Comparison of ENCODE assay signal across 26 mouse cellular contexts in the genomic region with DNA sequence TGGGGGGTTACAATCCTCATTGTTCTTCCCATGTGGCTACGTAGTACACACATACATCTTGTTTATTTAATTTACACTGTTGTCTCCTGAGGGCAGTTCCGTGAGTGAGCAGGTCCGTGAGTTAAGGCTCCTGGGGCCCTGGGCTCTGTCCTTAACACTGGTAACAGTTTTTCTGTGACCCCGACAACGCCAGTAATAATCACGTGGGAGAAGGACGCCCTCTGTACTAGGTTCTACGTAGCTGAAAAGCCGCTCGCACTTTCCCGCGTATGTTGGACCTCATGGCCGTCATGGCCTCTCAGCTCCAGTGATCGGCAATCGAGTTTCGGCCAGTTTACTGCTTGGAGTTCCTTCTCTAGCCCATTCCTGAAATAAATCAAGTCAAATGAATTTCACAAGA. TPM values are rescaled to one million over a fixed set of nuclear protein-coding genes. Genes with fewer than 3 reads are reported as not detected.
DNase-seq lines count a peak whose midpoint lies in the region; ATAC-seq and TF ChIP-seq lines count a peak whose summit lies in the region.
"Had no signal": no experiment of that assay in that cellular context is flagged by ENCODE, and none has a peak within 500 bp of the region (broad histone marks: within the 10 kb centered on the region; RNA-seq: fewer than 3 reads in every experiment).

No protein-coding gene starts in this region.

- H3K4me3 ChIP-seq in testis, adult 2 months (ENCODE audit: control insufficient read depth, low read depth, low read length), result peak overlapping the region; percentile 42
- H3K4me3 ChIP-seq in embryonic facial prominence, embryonic 14.5 days (ENCODE audit: low read depth, low read length), result no peak overlapping the region
- H3K4me3 ChIP-seq: forebrain, embryonic 13.5 days; gastrocnemius, adult 2 months; layer of hippocampus, adult 2 months; limb, embryonic 15.5 days; midbrain, embryonic 15.5 days; neural tube, embryonic 12.5 days had no signal

- H3K36me3 ChIP-seq in testis, adult 2 months (ENCODE audit: control insufficient read depth, insufficient read depth, low read length), result no peaks in the 10 kb centered on the region
- H3K36me3 ChIP-seq in embryonic facial prominence, embryonic 14.5 days (ENCODE audit: control insufficient read depth, insufficient read depth, low read length), result no peaks in the 10 kb centered on the region
- H3K36me3 ChIP-seq: G1E; limb, embryonic 15.5 days; midbrain, embryonic 15.5 days; neural tube, embryonic 12.5 days had no signal

- DNase-seq in embryo, embryonic 11 days, result peak; percentile 20
- DNase-seq in embryo, embryonic 10 days (ENCODE audit: low spot score), result no peak
- DNase-seq in testis, postnatal 10 days (ENCODE audit: low spot score), result no peak
- no peak for DNase-seq in embryonic facial prominence, embryonic 14.5 days (ENCODE audit: low spot score)
- peak; percentile 48 for DNase-seq in testis, postnatal 14 days (ENCODE audit: low spot score)
- no peak for DNase-seq in urinary bladder, postnatal 4 days (ENCODE audit: low spot score in 2 of 2)
- DNase-seq in adrenal gland, postnatal 14 days, result no peak
- DNase-seq: adrenal gland, postnatal 10 days; cerebellum, adult 2 months; cerebellum, postnatal 36 days; gastrocnemius, adult 2 months; heart, postnatal 4 days; kidney, adult 18-20 months; retina, postnatal 1 day; right cerebral cortex, postnatal 25 days; spleen, adult 18-20 months had no signal

- H3K4me1 ChIP-seq in testis, adult 2 months (ENCODE audit: control insufficient read depth, insufficient read depth, low read length), result peaks cover 7% of the 10 kb centered on the region
- H3K4me1 ChIP-seq in embryonic facial prominence, embryonic 14.5 days (ENCODE audit: control insufficient read depth, insufficient read depth, low read length), result no peaks in the 10 kb centered on the region
- H3K4me1 ChIP-seq: forebrain, embryonic 13.5 days; midbrain, embryonic 15.5 days had no signal

- TF ChIP-seq POLR2A in testis, adult 2 months (IDR thresholded peaks at IDR 0.05; ENCODE audit: control insufficient read depth, low read depth, low read length), result no peak

- H3K4me2 ChIP-seq in embryonic facial prominence, embryonic 14.5 days (ENCODE audit: low read depth, low read length), result no peak overlapping the region
- H3K4me2 ChIP-seq: forebrain, embryonic 13.5 days; limb, embryonic 15.5 days; lung, embryonic 14.5 days; midbrain, embryonic 15.5 days; neural tube, embryonic 12.5 days had no signal

- 51% methylated on average over 16 of the region's 16 CpGs for WGBS in embryonic facial prominence, embryonic 14.5 days

- no peak for TF ChIP-seq CTCF in testis, adult 2 months (IDR thresholded peaks at IDR 0.05; ENCODE audit: control insufficient read depth, insufficient read depth, insufficient replicate concordance, low read depth, low read length)

- H3K27me3 ChIP-seq in testis, adult 2 months (ENCODE audit: control insufficient read depth, insufficient read depth, low read length), result no peaks in the 10 kb centered on the region
- H3K27me3 ChIP-seq in embryonic facial prominence, embryonic 14.5 days (replicated peaks; ENCODE audit: control insufficient read depth, insufficient read depth, low read length), result no peaks in the 10 kb centered on the region
- H3K27me3 ChIP-seq: limb, embryonic 15.5 days had no signal

- H3K9ac ChIP-seq in embryonic facial prominence, embryonic 14.5 days (ENCODE audit: low read depth, low read length), result no peak overlapping the region
- H3K9ac ChIP-seq: forebrain, embryonic 13.5 days; limb, embryonic 15.5 days; liver, embryonic 14.5 days; lung, embryonic 14.5 days; midbrain, embryonic 15.5 days; neural tube, embryonic 12.5 days had no signal

- peak overlapping the region; percentile 70; the same call in 1 of the 2 replicates for H3K27ac ChIP-seq in testis, adult 2 months (ENCODE audit: control insufficient read depth, insufficient read depth, low read depth, low read length)
- H3K27ac ChIP-seq in embryonic facial prominence, embryonic 14.5 days (replicated peaks; ENCODE audit: low read depth, low read length), result no peak overlapping the region
- H3K27ac ChIP-seq: forebrain, embryonic 13.5 days; gastrocnemius, adult 2 months; layer of hippocampus, adult 2 months; limb, embryonic 15.5 days; liver, embryonic 14.5 days; midbrain, embryonic 15.5 days; neural tube, embryonic 12.5 days had no signal

- H3K9me3 ChIP-seq in embryonic facial prominence, embryonic 14.5 days (ENCODE audit: control insufficient read depth, low read length), result no peaks in the 10 kb centered on the region
- H3K9me3 ChIP-seq: forebrain, embryonic 13.5 days; G1E; limb, embryonic 15.5 days; midbrain, embryonic 15.5 days; neural tube, embryonic 12.5 days had no signal

- peak; percentile 24; the same call in 1 of the 2 replicates for ATAC-seq in embryonic facial prominence, embryonic 14.5 days (ENCODE audit: low read depth)
- ATAC-seq: forebrain, embryonic 13.5 days; inflammation-experienced regulatory T-cells, adult 6 months; midbrain, embryonic 15.5 days had no signal

RNA-seq across cellular contexts. Expression of a gene that starts 6.4 kb away (rescaled TPM):
- polyA plus RNA-seq in testis, adult 2 months (2012; rRNA removed), result 3.0 and 3.5 TPM in 2 replicates
- polyA plus RNA-seq in embryonic facial prominence, embryonic 14.5 days (2014; fragmentation: Nextera tagmentation; extraction: Ambion mirVana), result 42.3 and 46.3 TPM in 2 replicates
- 18.2 and 21.4 TPM in 2 replicates for total RNA-seq in adrenal gland, postnatal 14 days (2021)
- polyA plus RNA-seq: G1E had no signal

Comparison
In these comparisons a context has a peak if more than half of its experiments do, and no peak if none do; other contexts are left out.
1. DNase-seq: peak in embryo, embryonic 11 days (single experiment) and testis, postnatal 14 days (single experiment); none in embryo, embryonic 10 days (single experiment), testis, postnatal 10 days (single experiment), embryonic facial prominence, embryonic 14.5 days (single experiment), urinary bladder, postnatal 4 days (0 of 2) and adrenal gland, postnatal 14 days (single experiment).